Mouse (Mus musculus) stomach, embryonic 14.5 days (tissue): ENCODE measurements at regions not wholly inside any gene's neighbourhood (a gene's known extent, or its start where the extent isn't known, plus 50 kb on each side); places are given as distances from the start of the nearest gene placed in this dataset.

Experiments used
- ATAC-seq: fragments of 200-750 bp; cut with Nextera tagmentation; 2 replicates; pipeline ENCODE4 v1.8.0; 2017; ENCODE audit warnings: low read depth, moderate TSS enrichment; ENCODE audit not compliant: insufficient number of reproducible peaks, insufficient read depth, low FRiP score
- H3K27ac ChIP-seq: fragments of 300-500 bp; sonication (generic); 2 replicates; pipeline ENCODE4 v1.5.1; 2014; ENCODE audit warnings: mild to moderate bottlenecking, low read length, moderate library complexity, mixed read lengths
- H3K27me3 ChIP-seq: fragments of 300-500 bp; sonication (generic); 2 replicates; pipeline ENCODE4 v1.6.1; 2014; ENCODE audit warnings: low read length, control low read depth, mixed read lengths; ENCODE audit not compliant: control insufficient read depth, insufficient read depth
- H3K36me3 ChIP-seq: fragments of 300-500 bp; sonication (generic); 2 replicates; pipeline ENCODE4 v1.6.1; 2014; ENCODE audit warnings: mild to moderate bottlenecking, control low read depth, low read length, moderate library complexity, mixed read lengths; ENCODE audit not compliant: control insufficient read depth, insufficient read depth
- H3K4me1 ChIP-seq: fragments of 300-500 bp; sonication (generic); 2 replicates; pipeline ENCODE4 v1.6.1; 2014; ENCODE audit warnings: low read length, control low read depth, mixed read lengths; ENCODE audit not compliant: control insufficient read depth, insufficient read depth
- H3K4me2 ChIP-seq: fragments of 300-500 bp; sonication (generic); replicated peaks from 2 replicates; pipeline ENCODE4 v1.6.1; 2014; ENCODE audit warnings: low read depth, low read length, control low read depth
- H3K4me3 ChIP-seq: fragments of 300-500 bp; sonication (generic); 2 replicates; pipeline ENCODE4 v1.5.1; 2014; ENCODE audit warnings: low read depth, low read length, control low read depth
- H3K9ac ChIP-seq: fragments of 300-500 bp; sonication (generic); replicated peaks from 2 replicates; pipeline ENCODE4 v1.6.1; 2014; ENCODE audit warnings: low read depth, mild to moderate bottlenecking, control low read depth, low read length, moderate library complexity, mixed read lengths
- H3K9me3 ChIP-seq: fragments of 300-500 bp; sonication (generic); 2 replicates; pipeline ENCODE4 v1.6.1; 2016; ENCODE audit warnings: low read depth, low read length, control low read depth; ENCODE audit not compliant: control insufficient read depth
- WGBS: fragments of 180-500 bp; shearing (Covaris S2); extraction: QIAGEN DNeasy Blood & Tissue Kit; methylation state at CpG from one replicate; pipeline ENCODE4 v1.1.7; 2014; 5-methylcytosine and 5-hydroxymethylcytosine counted together

DNA sequence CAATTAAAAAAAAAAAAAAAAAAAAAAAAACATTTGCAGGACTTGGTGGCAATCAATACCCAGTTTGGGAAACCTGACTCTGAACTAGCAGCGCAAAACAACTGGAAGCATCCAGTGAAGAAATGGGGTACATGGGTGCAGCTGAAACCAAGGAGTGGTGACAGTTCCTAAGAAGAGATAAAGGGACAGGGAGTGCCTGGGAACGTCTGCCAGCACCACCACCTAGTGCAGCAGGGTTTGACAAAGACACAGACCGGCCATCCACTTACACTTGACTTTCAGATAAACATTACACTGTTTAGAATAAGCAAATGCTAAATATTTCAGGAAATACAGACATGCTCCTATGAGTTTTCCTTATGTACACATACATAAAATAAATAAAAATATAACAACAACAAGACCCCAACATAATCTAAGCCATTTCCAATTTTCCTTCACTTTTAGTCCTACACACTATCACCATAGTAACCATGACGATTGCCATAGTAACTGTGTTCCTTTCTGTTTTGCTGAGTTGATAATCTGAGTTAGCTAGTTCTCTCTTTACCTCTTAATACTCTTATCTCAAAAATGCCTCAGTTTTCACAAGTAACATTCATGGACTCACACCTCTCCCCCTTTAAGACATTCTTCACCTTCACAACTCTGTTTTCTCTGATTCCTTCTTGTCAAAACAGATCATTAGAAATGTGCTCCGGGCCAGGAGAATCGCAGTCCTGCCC is 80.3 kb downstream of the Ackr3 start:
- H3K9ac ChIP-seq: no peak overlapping the region
- H3K36me3 ChIP-seq: no peaks in the 10 kb centered on the region
- no peak overlapping the region for H3K4me3 ChIP-seq
- no peak overlapping the region for H3K27ac ChIP-seq
- H3K27me3 ChIP-seq: no peaks in the 10 kb centered on the region
- peaks cover 7% of the 10 kb centered on the region; the same call in 1 of the 2 replicates for H3K4me1 ChIP-seq
- WGBS: 67% methylated on average over 6 of the region's 6 CpGs
- no peaks in the 10 kb centered on the region for H3K9me3 ChIP-seq
- no peak overlapping the region for H3K4me2 ChIP-seq
- ATAC-seq: no peak

DNA sequence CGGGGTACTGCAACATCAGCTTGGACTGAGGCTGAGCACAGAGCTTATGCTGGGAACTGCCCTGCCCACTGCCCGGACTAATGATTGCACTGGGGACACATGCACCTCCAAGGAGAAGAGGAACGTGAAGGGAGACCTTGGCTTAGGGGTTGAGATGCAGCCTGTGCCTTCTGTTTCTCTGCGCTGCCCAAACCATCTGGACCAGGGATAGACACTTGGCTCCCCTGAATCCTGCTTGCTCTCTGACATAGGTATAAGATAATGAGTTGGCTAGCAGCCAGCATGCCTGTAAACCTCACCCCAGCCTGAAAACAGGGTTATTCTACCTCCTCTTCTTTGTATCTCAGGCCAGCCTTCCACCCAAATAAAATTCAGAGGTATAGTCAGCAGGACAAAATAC is 81.5 kb downstream of the Ackr3 start:
- no peak for ATAC-seq
- no peak overlapping the region for H3K9ac ChIP-seq
- no peaks in the 10 kb centered on the region for H3K9me3 ChIP-seq
- 70% methylated on average over 4 of the region's 4 CpGs for WGBS
- H3K4me3 ChIP-seq: no peak overlapping the region
- H3K36me3 ChIP-seq: no peaks in the 10 kb centered on the region
- no peaks in the 10 kb centered on the region for H3K27me3 ChIP-seq
- H3K4me2 ChIP-seq: no peak overlapping the region
- H3K4me1 ChIP-seq: peaks cover 15% of the 10 kb centered on the region; the same call in 1 of the 2 replicates
- H3K27ac ChIP-seq: no peak overlapping the region

DNA sequence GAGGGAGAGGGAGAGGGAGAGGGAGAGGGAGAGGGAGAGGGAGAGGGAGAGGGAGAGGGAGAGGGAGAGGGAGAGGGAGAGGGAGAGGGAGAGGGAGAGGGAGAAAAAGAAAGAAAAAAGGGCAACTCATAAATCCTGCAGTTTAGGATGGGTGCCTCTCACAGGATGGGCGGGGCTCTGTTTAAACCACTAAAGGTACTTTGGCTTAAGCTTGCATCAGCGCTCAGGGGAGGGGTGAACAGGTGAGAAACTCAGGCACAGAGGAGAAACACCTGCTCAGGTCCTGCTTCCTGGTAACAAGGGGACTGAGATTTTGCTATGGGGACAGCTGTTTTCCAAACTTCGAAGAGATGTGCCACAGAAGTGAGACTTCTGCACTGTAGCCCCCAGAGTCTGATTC is 83.5 kb downstream of the Ackr3 start:
- H3K36me3 ChIP-seq: no peaks in the 10 kb centered on the region
- no peak overlapping the region for H3K27ac ChIP-seq
- no peak for ATAC-seq
- 69% methylated on average over 3 of the region's 3 CpGs for WGBS
- H3K4me1 ChIP-seq: peaks cover 15% of the 10 kb centered on the region; the same call in 1 of the 2 replicates
- no peaks in the 10 kb centered on the region for H3K27me3 ChIP-seq
- H3K4me2 ChIP-seq: no peak overlapping the region
- H3K9ac ChIP-seq: no peak overlapping the region
- H3K4me3 ChIP-seq: no peak overlapping the region
- H3K9me3 ChIP-seq: no peaks in the 10 kb centered on the region

DNA sequence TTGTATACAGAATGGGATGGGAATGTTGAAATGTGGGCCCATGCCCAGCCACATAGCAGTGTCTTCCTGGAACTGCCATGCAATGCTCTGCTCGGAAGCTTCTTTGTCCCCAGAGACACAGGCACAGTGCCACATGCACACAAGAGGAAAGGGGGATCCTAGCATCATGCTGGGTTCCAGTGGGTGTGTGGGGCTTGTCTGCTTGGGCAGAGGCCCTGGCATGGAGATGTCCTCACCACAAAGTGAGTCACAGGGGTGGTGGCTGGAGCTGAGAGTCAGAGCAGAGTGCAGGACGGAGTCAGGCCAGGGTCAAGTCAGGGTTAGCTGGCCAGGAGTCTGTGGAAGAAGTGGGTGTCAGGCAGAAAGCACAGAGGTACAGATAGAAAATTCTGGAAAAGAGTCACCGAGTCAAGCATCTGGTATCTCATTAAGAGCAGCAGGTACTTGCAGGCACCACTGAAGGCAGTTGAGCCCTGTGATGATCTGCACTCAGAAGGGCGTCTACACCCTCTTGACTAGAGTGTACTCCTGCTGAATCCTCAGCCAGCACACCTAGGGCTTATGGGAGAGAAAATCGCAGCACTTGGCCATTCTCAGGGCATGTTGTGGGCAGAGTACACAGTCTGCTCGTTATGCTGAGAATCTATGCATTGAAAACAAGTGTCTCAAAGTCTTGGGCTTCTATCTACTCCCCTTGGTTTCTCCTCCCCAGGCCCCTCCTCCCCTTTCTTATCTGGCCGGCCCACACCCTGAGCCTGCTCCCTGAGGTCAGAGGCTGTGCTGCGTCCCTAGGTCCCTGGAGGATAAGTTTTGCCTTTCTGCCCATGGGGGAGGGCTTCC is 85.3 kb downstream of the Ackr3 start:
- ATAC-seq: peak; percentile 81; the same call in 1 of the 2 replicates
- H3K27ac ChIP-seq: no peak overlapping the region
- no peak overlapping the region for H3K9ac ChIP-seq
- H3K4me1 ChIP-seq: peaks cover 15% of the 10 kb centered on the region; the same call in 1 of the 2 replicates
- no peaks in the 10 kb centered on the region for H3K36me3 ChIP-seq
- H3K4me2 ChIP-seq: no peak overlapping the region
- WGBS: 65% methylated on average over 8 of the region's 8 CpGs
- no peaks in the 10 kb centered on the region for H3K9me3 ChIP-seq
- no peaks in the 10 kb centered on the region for H3K27me3 ChIP-seq
- no peak overlapping the region for H3K4me3 ChIP-seq

DNA sequence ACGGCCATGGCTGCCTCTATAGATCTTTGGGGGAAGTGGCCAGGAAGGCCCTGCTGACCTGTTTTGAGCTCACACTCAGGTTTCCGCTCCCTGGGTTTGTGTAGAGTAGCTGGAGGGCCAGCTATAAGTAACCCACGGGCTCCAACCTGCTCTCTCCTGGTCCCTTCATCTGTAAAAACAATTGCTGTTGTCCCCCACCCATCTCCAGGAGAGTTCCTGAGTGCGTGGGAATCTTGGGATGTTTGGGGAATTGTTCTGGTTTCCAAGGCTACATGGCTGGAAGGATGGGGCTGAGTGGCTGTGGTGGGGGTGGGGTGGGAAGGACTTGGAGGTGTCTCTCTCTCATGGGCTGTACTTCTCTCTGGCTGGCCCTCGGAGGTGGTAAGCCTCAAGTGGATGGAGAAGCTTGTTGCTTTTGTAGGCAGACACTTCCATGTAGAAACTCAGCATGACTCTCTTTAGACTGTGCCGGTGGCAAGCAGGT is 86.0 kb downstream of the Ackr3 start:
- 43% methylated on average over 6 of the region's 6 CpGs for WGBS
- Histone ChIP-seq H3K9me3 (no peaks in the 10 kb centered on the region), H3K27me3 (no peaks in the 10 kb centered on the region), H3K27ac (no peak overlapping the region), H3K9ac (no peak overlapping the region), H3K4me1 (peaks cover 11% of the 10 kb centered on the region; the same call in 1 of the 2 replicates), H3K4me2 (no peak overlapping the region), H3K4me3 (no peak overlapping the region), H3K36me3 (no peaks in the 10 kb centered on the region)
- ATAC-seq: no peak

DNA sequence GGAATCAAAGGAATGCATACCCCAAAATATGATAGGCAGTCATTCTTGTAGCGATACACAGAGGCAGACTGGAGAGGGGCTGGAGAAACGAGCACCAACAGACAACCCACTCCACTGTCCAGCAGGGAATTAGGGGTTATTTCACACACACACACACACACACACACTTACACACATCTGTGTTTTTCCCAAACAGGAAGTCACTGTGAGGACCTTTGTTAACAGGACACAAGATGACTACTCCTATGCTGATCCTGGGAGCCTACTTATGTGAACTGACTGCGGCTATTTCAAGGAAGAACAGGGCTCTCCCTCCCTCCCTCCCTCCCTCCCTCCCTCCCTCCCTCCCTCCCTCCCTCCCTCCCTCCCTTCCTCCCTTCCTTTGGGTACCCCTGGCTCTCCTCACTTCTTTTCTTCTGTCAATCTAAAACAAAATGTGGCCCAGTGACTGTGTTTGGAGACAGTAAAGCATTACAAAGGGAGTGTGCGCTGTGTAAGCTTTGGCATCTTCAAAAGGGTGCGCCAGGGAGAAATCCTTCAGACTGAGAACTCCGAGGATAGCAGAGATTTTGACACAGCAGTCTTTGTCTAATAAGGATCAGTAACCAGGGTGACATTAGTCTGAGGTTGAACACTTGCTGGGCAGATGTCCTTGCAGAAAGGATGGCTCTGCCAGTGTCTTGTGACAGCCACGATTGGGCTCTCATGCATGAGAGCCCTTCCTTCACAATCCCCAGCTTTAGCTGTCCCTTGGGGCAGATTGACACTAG is 86.8 kb downstream of the Ackr3 start:
- H3K4me1 ChIP-seq: peaks cover 11% of the 10 kb centered on the region; the same call in 1 of the 2 replicates
- no peak overlapping the region for H3K4me3 ChIP-seq
- ATAC-seq: no peak
- H3K9me3 ChIP-seq: no peaks in the 10 kb centered on the region
- H3K36me3 ChIP-seq: no peaks in the 10 kb centered on the region
- no peak overlapping the region for H3K9ac ChIP-seq
- no peak overlapping the region for H3K4me2 ChIP-seq
- H3K27ac ChIP-seq: no peak overlapping the region
- WGBS: 59% methylated on average over 7 of the region's 7 CpGs
- no peaks in the 10 kb centered on the region for H3K27me3 ChIP-seq

DNA sequence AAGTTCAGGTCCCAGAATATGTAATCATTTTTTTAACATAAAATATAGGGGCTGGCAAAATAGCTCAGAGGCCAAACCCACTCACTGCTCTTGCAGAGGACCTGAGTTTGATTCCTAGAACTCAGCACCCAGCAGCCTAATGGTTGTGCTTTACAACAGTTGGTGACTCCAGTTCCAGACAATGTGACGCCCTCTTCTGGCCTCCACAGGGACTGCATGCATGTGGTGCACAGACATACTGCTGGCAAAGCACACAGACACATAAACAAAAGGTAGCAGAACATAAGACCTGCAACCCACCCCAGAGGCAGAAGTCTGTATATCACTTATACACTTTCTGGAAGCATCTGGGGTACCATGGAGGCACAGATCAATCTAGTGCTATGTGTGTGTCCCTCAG is 87.5 kb downstream of the Ackr3 start:
- H3K4me3 ChIP-seq: no peak overlapping the region
- H3K9me3 ChIP-seq: no peaks in the 10 kb centered on the region
- WGBS: 84% methylated on average over 1 of the region's 1 CpGs
- no peak for ATAC-seq
- no peaks in the 10 kb centered on the region for H3K36me3 ChIP-seq
- H3K9ac ChIP-seq: no peak overlapping the region
- peaks cover 11% of the 10 kb centered on the region; the same call in 1 of the 2 replicates for H3K4me1 ChIP-seq
- H3K27me3 ChIP-seq: no peaks in the 10 kb centered on the region
- no peak overlapping the region for H3K4me2 ChIP-seq
- H3K27ac ChIP-seq: no peak overlapping the region

DNA sequence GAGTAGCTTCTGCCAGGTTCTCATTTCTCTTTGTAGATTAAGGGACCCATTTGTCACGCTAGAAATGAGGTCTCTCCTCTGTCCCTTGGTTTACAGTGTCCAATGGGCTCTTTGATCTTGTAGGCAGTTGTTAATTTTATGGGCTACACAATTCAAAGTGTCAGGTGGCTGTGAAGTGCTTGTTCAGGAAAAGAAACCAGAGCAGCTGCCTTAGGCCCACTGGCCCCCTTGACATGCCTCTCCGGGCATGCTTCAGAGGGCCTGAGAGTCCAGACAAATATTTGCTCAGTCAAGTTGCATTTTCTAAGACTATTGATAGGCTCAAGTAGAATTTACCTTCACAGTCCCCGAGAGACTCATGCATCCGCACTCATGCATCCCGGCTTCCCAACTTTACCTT is 94.0 kb downstream of the Ackr3 start:
- Histone ChIP-seq H3K27me3 (no peaks in the 10 kb centered on the region), H3K4me2 (no peak overlapping the region), H3K27ac (no peak overlapping the region), H3K4me3 (no peak overlapping the region), H3K4me1 (no peaks in the 10 kb centered on the region), H3K9ac (no peak overlapping the region), H3K9me3 (no peaks in the 10 kb centered on the region), H3K36me3 (no peaks in the 10 kb centered on the region)
- ATAC-seq: no peak
- WGBS: 48% methylated on average over 5 of the region's 5 CpGs
